ENCODE assay signal across 19 mouse cellular contexts in the genomic region with DNA sequence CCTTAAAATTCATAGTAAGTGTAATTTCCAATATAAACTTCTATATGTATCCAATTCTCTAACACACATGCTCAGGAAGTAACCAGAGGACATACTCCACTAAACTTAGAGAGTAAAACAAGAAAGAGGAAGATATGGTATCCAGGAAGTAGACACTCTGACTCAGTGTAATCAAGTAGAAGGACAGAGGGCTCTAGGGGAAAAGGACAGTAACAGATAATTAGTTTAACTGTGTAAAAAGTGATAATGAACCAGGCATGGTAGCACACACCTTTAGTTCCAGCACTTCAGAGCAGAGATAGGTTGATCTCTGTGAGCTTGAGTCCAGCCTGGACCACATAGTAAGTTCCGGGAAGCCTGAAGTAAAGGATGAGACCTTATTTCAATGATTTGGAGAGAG. TPM values are rescaled to one million over a fixed set of nuclear protein-coding genes. Genes with fewer than 3 reads are reported as not detected.
DNase-seq lines count a peak whose midpoint lies in the region; ATAC-seq and TF ChIP-seq lines count a peak whose summit lies in the region.
"Had no signal": no experiment of that assay in that cellular context is flagged by ENCODE, and none has a peak within 500 bp of the region (broad histone marks: within the 10 kb centered on the region; RNA-seq: fewer than 3 reads in every experiment).

No protein-coding gene starts in this region.

- 92% methylated on average over 1 of the region's 1 CpGs for whole genome bisulfite sequencing in forebrain, postnatal 0 days

- H3K4me2 ChIP-seq in forebrain, postnatal 0 days (ENCODE audit: low read depth): no peak overlapping the region
- H3K4me2 ChIP-seq: embryonic facial prominence, embryonic 12.5 days; forebrain, embryonic 15.5 days; heart, embryonic 12.5 days; hindbrain, embryonic 14.5 days had no signal

- no peaks in the 10 kb centered on the region for H3K36me3 ChIP-seq in G1E (replicated peaks)
- H3K36me3 ChIP-seq in splenic B cell, adult 2 months (ENCODE audit: control insufficient read depth, insufficient read depth, low read length, poor library complexity, severe bottlenecking): no peaks in the 10 kb centered on the region
- no peaks in the 10 kb centered on the region for H3K36me3 ChIP-seq in forebrain, postnatal 0 days (ENCODE audit: insufficient read depth)
- H3K36me3 ChIP-seq: embryonic facial prominence, embryonic 12.5 days; forebrain, embryonic 15.5 days; heart, embryonic 12.5 days; hindbrain, embryonic 10.5 days had no signal

- TF ChIP-seq CTCF in G1E (IDR thresholded peaks at IDR 0.05; ENCODE audit: low read depth, low read length): no peak
- no peak for TF ChIP-seq CTCF in forebrain, postnatal 0 days (IDR thresholded peaks at IDR 0.05; ENCODE audit: low read depth)

- no peak overlapping the region for H3K9ac ChIP-seq in forebrain, postnatal 0 days
- H3K9ac ChIP-seq: embryonic facial prominence, embryonic 12.5 days; forebrain, embryonic 15.5 days; heart, embryonic 12.5 days; hindbrain, embryonic 14.5 days had no signal

- H3K27ac ChIP-seq in forebrain, postnatal 0 days (ENCODE audit: low read depth, low read length): no peak overlapping the region
- H3K27ac ChIP-seq: embryonic facial prominence, embryonic 12.5 days; forebrain, embryonic 15.5 days; hindbrain, embryonic 10.5 days; hindbrain, embryonic 14.5 days had no signal

- H3K4me3 ChIP-seq in G1E (ENCODE audit: low read depth, low read length): no peak overlapping the region
- H3K4me3 ChIP-seq in forebrain, postnatal 0 days (ENCODE audit: low read depth, low read length): no peak overlapping the region
- H3K4me3 ChIP-seq: embryonic facial prominence, embryonic 12.5 days; forebrain, embryonic 15.5 days; heart, embryonic 12.5 days; hindbrain, embryonic 10.5 days had no signal

- H3K9me3 ChIP-seq in G1E (replicated peaks): no peaks in the 10 kb centered on the region
- H3K9me3 ChIP-seq in forebrain, postnatal 0 days (ENCODE audit: low read length): no peaks in the 10 kb centered on the region
- H3K9me3 ChIP-seq: embryonic facial prominence, embryonic 12.5 days; forebrain, embryonic 15.5 days; heart, embryonic 12.5 days; hindbrain, embryonic 10.5 days had no signal

- H3K4me1 ChIP-seq in G1E (ENCODE audit: insufficient read depth, low read depth, low read length): peaks cover 7% of the 10 kb centered on the region
- H3K4me1 ChIP-seq in forebrain, postnatal 0 days (ENCODE audit: insufficient read depth): no peaks in the 10 kb centered on the region
- H3K4me1 ChIP-seq: embryonic facial prominence, embryonic 12.5 days; forebrain, embryonic 15.5 days; heart, embryonic 12.5 days; hindbrain, embryonic 10.5 days had no signal

- no peaks in the 10 kb centered on the region for H3K27me3 ChIP-seq in G1E (ENCODE audit: insufficient read depth, low read length)
- H3K27me3 ChIP-seq in splenic B cell, adult 2 months (ENCODE audit: control insufficient read depth, insufficient read depth, low read length, poor library complexity, severe bottlenecking): no peaks in the 10 kb centered on the region
- H3K27me3 ChIP-seq in forebrain, postnatal 0 days (ENCODE audit: insufficient read depth, low read length): no peaks in the 10 kb centered on the region
- H3K27me3 ChIP-seq: embryonic facial prominence, embryonic 12.5 days; forebrain, embryonic 15.5 days; heart, embryonic 12.5 days had no signal

- DNase-seq in A20 (ENCODE audit: low read depth, low spot score): peak; percentile 17
- no peak for DNase-seq in G1E (ENCODE audit: low spot score)
- DNase-seq in splenic B cell, adult 2 months (ENCODE audit: low read depth, low spot score): peak; percentile 13
- DNase-seq in cerebellum, postnatal 25 days: no peak
- no peak for DNase-seq in forebrain, postnatal 0 days
- DNase-seq: adrenal gland, postnatal 25 days; B cell, adult 2 months; cerebellum, adult 2 months; cerebellum, postnatal 10 days; gastrocnemius, postnatal 14 days had no signal

- peak; percentile 60 for ATAC-seq in G1E (ENCODE audit: extremely low read depth, insufficient number of reproducible peaks, low FRiP score, poor library complexity, severe bottlenecking)
- peak; percentile 65 for ATAC-seq in granulocyte monocyte progenitor cell, adult 5-6 weeks (replicated peaks; ENCODE audit: poor library complexity, severe bottlenecking)
- ATAC-seq in forebrain, postnatal 0 days: no peak
- ATAC-seq: activated CD4-positive, CD25-positive, alpha-beta regulatory T cell, adult 4 months; CD4-positive, CD25-positive, alpha-beta regulatory T cell, adult 4 months; forebrain, embryonic 15.5 days; Patski had no signal

RNA-seq across cellular contexts. Expression of gene Cul4b, which starts 5.1 kb away (rescaled TPM):
- total RNA-seq in G1E (2014; fragmentation: Nextera tagmentation) (61.1 and 68.4 TPM in 2 replicates), G1E (2017) (52.1 and 62.5 TPM in 2 replicates)
- 6.2 and 7.9 TPM in 2 replicates for polyA plus RNA-seq in G1E (2012)
- 38.5 and 39.3 TPM in 2 replicates for total RNA-seq in granulocyte monocyte progenitor cell, adult 5-6 weeks (2014; fragmentation: Nextera tagmentation)
- total RNA-seq in granulocyte monocyte progenitor cell, adult 5-6 weeks (2017): 50.1 and 75.2 TPM in 2 replicates
- total RNA-seq in forebrain, postnatal 0 days (2014; rRNA removed): 21.8 and 28.6 TPM in 2 replicates
- polyA plus RNA-seq in forebrain, postnatal 0 days (2015; fragmentation: Nextera tagmentation; extraction: Ambion mirVana): 11.7 and 13.8 TPM in 2 replicates

RNA-seq across cellular contexts. Expression of gene Mcts1, which starts 19.2 kb away (rescaled TPM):
- total RNA-seq in G1E (2014; fragmentation: Nextera tagmentation) (36.5 and 55.3 TPM in 2 replicates), G1E (2017) (73.0 and 78.2 TPM in 2 replicates)
- 1.2 and 2.1 TPM in 2 replicates for polyA plus RNA-seq in G1E (2012)
- 107 and 143 TPM in 2 replicates for total RNA-seq in granulocyte monocyte progenitor cell, adult 5-6 weeks (2014; fragmentation: Nextera tagmentation)
- 59.6 and 80.6 TPM in 2 replicates for total RNA-seq in granulocyte monocyte progenitor cell, adult 5-6 weeks (2017)
- total RNA-seq in forebrain, postnatal 0 days (2014; rRNA removed): 77.9 and 98.0 TPM in 2 replicates
- 174 and 215 TPM in 2 replicates for polyA plus RNA-seq in forebrain, postnatal 0 days (2015; fragmentation: Nextera tagmentation; extraction: Ambion mirVana)

RNA-seq across cellular contexts. Expression of gene C1galt1c1, which starts 53.7 kb away (rescaled TPM):
- total RNA-seq in G1E (2014; fragmentation: Nextera tagmentation) (14.7 and 18.8 TPM in 2 replicates), G1E (2017) (28.4 and 33.3 TPM in 2 replicates)
- polyA plus RNA-seq in G1E (2012): 0.25 and 0.50 TPM in 2 replicates
- total RNA-seq in granulocyte monocyte progenitor cell, adult 5-6 weeks (2014; fragmentation: Nextera tagmentation): 73.9 and 82.5 TPM in 2 replicates
- 97.2 and 112 TPM in 2 replicates for total RNA-seq in granulocyte monocyte progenitor cell, adult 5-6 weeks (2017)
- total RNA-seq in forebrain, postnatal 0 days (2014; rRNA removed): 17.1 and 24.5 TPM in 2 replicates
- polyA plus RNA-seq in forebrain, postnatal 0 days (2015; fragmentation: Nextera tagmentation; extraction: Ambion mirVana): 21.9 and 22.4 TPM in 2 replicates

Comparison
In these comparisons a context has a peak if more than half of its experiments do, and no peak if none do; other contexts are left out.
1. DNase-seq: peak in A20 (single experiment) and splenic B cell, adult 2 months (single experiment); none in G1E (single experiment), cerebellum, postnatal 25 days (0 of 2) and forebrain, postnatal 0 days (single experiment).